In the genomic region with DNA sequence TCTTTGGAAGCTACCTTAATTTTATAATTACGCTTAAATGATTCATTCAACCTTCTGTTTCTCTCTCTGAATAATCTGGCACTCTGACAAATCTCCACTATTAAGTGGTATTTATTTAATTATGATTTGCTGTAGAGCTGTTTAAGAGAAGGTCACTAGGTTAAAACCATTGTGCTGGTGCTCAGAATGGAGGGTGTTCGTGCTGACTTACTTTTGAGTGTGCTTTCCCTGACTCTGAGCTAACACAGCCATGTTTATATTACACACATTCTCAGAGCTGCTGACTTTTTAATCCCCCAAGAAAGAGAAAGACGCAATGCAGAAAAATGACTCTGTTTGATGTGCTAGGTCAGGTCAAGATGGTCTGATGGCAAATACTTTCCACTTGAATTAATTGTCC, we compare ENCODE assay signal across 23 mouse cellular contexts.
A peak's percentile ranks its signal among the peaks of the same experiment; 100 is the strongest.
DNase-seq lines count a peak whose midpoint lies in the region; ATAC-seq and TF ChIP-seq lines count a peak whose summit lies in the region.
"Had no signal": no experiment of that assay in that cellular context is flagged by ENCODE, and none has a peak within 500 bp of the region (broad histone marks: within the 10 kb centered on the region; RNA-seq: fewer than 3 reads in every experiment).

No protein-coding gene starts in this region.

- H3K4me3 ChIP-seq in intestine, embryonic 14.5 days (ENCODE audit: low read depth, low read length) = no peak overlapping the region
- no peak overlapping the region for H3K4me3 ChIP-seq in intestine, embryonic 15.5 days (replicated peaks)
- no peak overlapping the region for H3K4me3 ChIP-seq in lung, postnatal 0 days (ENCODE audit: low read depth, low read length)
- H3K4me3 ChIP-seq: embryonic facial prominence, embryonic 10.5 days; forebrain, embryonic 13.5 days; heart, embryonic 10.5 days; hindbrain, embryonic 13.5 days had no signal

- ATAC-seq in intestine, embryonic 14.5 days (replicated peaks; ENCODE audit: low FRiP score, low TSS enrichment, low read depth) = no peak
- ATAC-seq in intestine, embryonic 15.5 days = no peak
- ATAC-seq in lung, postnatal 0 days = peak; percentile 75; the same call in 1 of the 2 replicates
- ATAC-seq: CD4-positive, CD25-positive, alpha-beta regulatory T cell, adult 4 months; forebrain, embryonic 13.5 days; forebrain, postnatal 0 days; hindbrain, postnatal 0 days had no signal

- no peak for TF ChIP-seq EP300 in lung, postnatal 0 days (IDR thresholded peaks at IDR 0.05)

- no peaks in the 10 kb centered on the region; the same call in 1 of the 2 replicates for H3K9me3 ChIP-seq in intestine, embryonic 14.5 days (ENCODE audit: control insufficient read depth, low read length)
- H3K9me3 ChIP-seq in intestine, embryonic 15.5 days = no peaks in the 10 kb centered on the region
- no peaks in the 10 kb centered on the region for H3K9me3 ChIP-seq in lung, postnatal 0 days (ENCODE audit: low read length)
- H3K9me3 ChIP-seq: embryonic facial prominence, embryonic 10.5 days; forebrain, embryonic 13.5 days; G1E; heart, embryonic 10.5 days; hindbrain, embryonic 13.5 days had no signal

- no peak overlapping the region for H3K9ac ChIP-seq in intestine, embryonic 14.5 days (ENCODE audit: low read length)
- H3K9ac ChIP-seq in intestine, embryonic 15.5 days = no peak overlapping the region
- H3K9ac ChIP-seq in lung, postnatal 0 days (replicated peaks; ENCODE audit: low read depth) = no peak overlapping the region
- H3K9ac ChIP-seq: forebrain, embryonic 13.5 days; forebrain, postnatal 0 days; hindbrain, embryonic 13.5 days had no signal

- H3K4me2 ChIP-seq in intestine, embryonic 14.5 days (ENCODE audit: low read length) = no peak overlapping the region
- no peak overlapping the region for H3K4me2 ChIP-seq in intestine, embryonic 15.5 days (replicated peaks)
- H3K4me2 ChIP-seq in lung, postnatal 0 days (replicated peaks; ENCODE audit: low read depth, low read length) = no peak overlapping the region
- H3K4me2 ChIP-seq: forebrain, embryonic 13.5 days; hindbrain, embryonic 13.5 days had no signal

- peaks cover 9% of the 10 kb centered on the region for H3K4me1 ChIP-seq in intestine, embryonic 14.5 days (replicated peaks; ENCODE audit: control insufficient read depth, insufficient read depth, low read length)
- no peaks in the 10 kb centered on the region for H3K4me1 ChIP-seq in intestine, embryonic 15.5 days (replicated peaks)
- peaks cover 8% of the 10 kb centered on the region; the same call in 1 of the 2 replicates for H3K4me1 ChIP-seq in lung, postnatal 0 days (ENCODE audit: insufficient read depth, low read depth, low read length)
- H3K4me1 ChIP-seq: forebrain, embryonic 13.5 days; heart, embryonic 10.5 days; hindbrain, embryonic 13.5 days had no signal

- no peak for TF ChIP-seq CTCF in lung, postnatal 0 days (IDR thresholded peaks at IDR 0.05)

- peaks cover 23% of the 10 kb centered on the region for H3K27me3 ChIP-seq in intestine, embryonic 14.5 days (replicated peaks; ENCODE audit: control insufficient read depth, insufficient read depth, low read length)
- no peaks in the 10 kb centered on the region for H3K27me3 ChIP-seq in intestine, embryonic 15.5 days (replicated peaks)
- no peaks in the 10 kb centered on the region for H3K27me3 ChIP-seq in lung, postnatal 0 days (replicated peaks; ENCODE audit: insufficient read depth, low read length)
- H3K27me3 ChIP-seq: forebrain, embryonic 13.5 days; hindbrain, embryonic 13.5 days had no signal

- 17% methylated on average over 3 of the region's 3 CpGs for WGBS in intestine, embryonic 14.5 days
- WGBS in intestine, embryonic 15.5 days = 21% methylated on average over 3 of the region's 3 CpGs
- WGBS in lung, postnatal 0 days = 26% methylated on average over 3 of the region's 3 CpGs

- DNase-seq in intestine, embryonic 14.5 days (ENCODE audit: low spot score) = no peak
- DNase-seq in lung, postnatal 0 days (ENCODE audit: low spot score) = peak; percentile 47
- no peak for DNase-seq in lung, postnatal 14 days
- DNase-seq in embryo, embryonic 10.5 days (ENCODE audit: low spot score) = peak; percentile 36
- DNase-seq in mesoderm, embryonic 11.5 days (ENCODE audit: low read depth, low spot score) = peak; percentile 7
- no peak for DNase-seq in heart, adult 9 months (ENCODE audit: low spot score in 2 of 2)
- DNase-seq in gastrocnemius, postnatal 4 days (ENCODE audit: low spot score in 2 of 2) = no peak
- DNase-seq: adrenal gland, postnatal 10 days; B cell, adult 2 months; cerebellum, adult 18-20 months; cerebellum, adult 9-11 months; forebrain, postnatal 0 days; gastrocnemius, postnatal 25 days; heart, adult 11 months; heart, postnatal 10 days had no signal

- H3K27ac ChIP-seq in intestine, embryonic 14.5 days (ENCODE audit: low read depth) = 0 out of 2 replicates have a peak overlapping the region, but pooled peaks have one; percentile 16
- no peak overlapping the region for H3K27ac ChIP-seq in intestine, embryonic 15.5 days
- no peak overlapping the region for H3K27ac ChIP-seq in lung, postnatal 0 days (ENCODE audit: low read length)
- H3K27ac ChIP-seq: embryonic facial prominence, embryonic 10.5 days; forebrain, embryonic 13.5 days; heart, embryonic 10.5 days; hindbrain, embryonic 13.5 days; hindbrain, postnatal 0 days had no signal

- H3K36me3 ChIP-seq in intestine, embryonic 14.5 days (ENCODE audit: control insufficient read depth, insufficient read depth, low read length) = no peaks in the 10 kb centered on the region
- H3K36me3 ChIP-seq in intestine, embryonic 15.5 days = no peaks in the 10 kb centered on the region
- no peaks in the 10 kb centered on the region for H3K36me3 ChIP-seq in lung, postnatal 0 days (ENCODE audit: insufficient read depth, low read length)
- H3K36me3 ChIP-seq: embryonic facial prominence, embryonic 10.5 days; G1E; heart, embryonic 10.5 days; hindbrain, embryonic 13.5 days had no signal

Comparison
In these comparisons a context has a peak if more than half of its experiments do, and no peak if none do; other contexts are left out.
1. DNase-seq: peak in lung, postnatal 0 days (single experiment), embryo, embryonic 10.5 days (single experiment) and mesoderm, embryonic 11.5 days (single experiment); none in intestine, embryonic 14.5 days (single experiment), lung, postnatal 14 days (single experiment), heart, adult 9 months (0 of 2) and gastrocnemius, postnatal 4 days (0 of 2).